Mouse (Mus musculus) kidney, embryonic 16.5 days (tissue): ENCODE results near the gene Erp29. TPM values are rescaled to one million over a fixed set of nuclear protein-coding genes. Genes with fewer than 3 reads are reported as not detected.
A peak's percentile ranks its signal among the peaks of the same experiment; 100 is the strongest.

Experiments
- ATAC-seq: fragments of 200-750 bp; cut with Nextera tagmentation; 2 replicates; pipeline ENCODE4 v1.8.0; 2017; ENCODE audit warnings: moderate TSS enrichment; ENCODE audit not compliant: low FRiP score, low TSS enrichment
- H3K27ac ChIP-seq: fragments of 300-500 bp; sonication (generic); 2 replicates; pipeline ENCODE4 v1.5.1; 2014; ENCODE audit warnings: low read length
- H3K27me3 ChIP-seq: fragments of 300-500 bp; sonication (generic); 2 replicates; pipeline ENCODE4 v1.6.1; 2014; ENCODE audit warnings: low read length, control low read depth, mixed read lengths; ENCODE audit not compliant: insufficient read depth
- H3K36me3 ChIP-seq: fragments of 300-500 bp; sonication (generic); 2 replicates; pipeline ENCODE4 v1.6.1; 2014; ENCODE audit warnings: low read length, control low read depth, mixed read lengths; ENCODE audit not compliant: insufficient read depth
- H3K4me1 ChIP-seq: fragments of 300-500 bp; sonication (generic); 2 replicates; pipeline ENCODE4 v1.6.1; 2014; ENCODE audit warnings: low read length, control low read depth, mixed read lengths; ENCODE audit not compliant: insufficient read depth
- H3K4me2 ChIP-seq: fragments of 300-500 bp; sonication (generic); replicated peaks from 2 replicates; pipeline ENCODE4 v1.6.1; 2014; ENCODE audit warnings: low read depth, low read length
- H3K4me3 ChIP-seq: fragments of 300-500 bp; sonication (generic); 2 replicates; pipeline ENCODE4 v1.5.1; 2014; ENCODE audit warnings: mild to moderate bottlenecking, low read length
- H3K9ac ChIP-seq: fragments of 300-500 bp; sonication (generic); replicated peaks from 2 replicates; pipeline ENCODE4 v1.6.1; 2014; ENCODE audit warnings: low read length
- H3K9me3 ChIP-seq: fragments of 300-500 bp; sonication (generic); 2 replicates; pipeline ENCODE4 v1.6.1; 2016; ENCODE audit warnings: low read length, control low read depth
- WGBS: fragments of 180-500 bp; shearing (Covaris S2); extraction: QIAGEN DNeasy Blood & Tissue Kit; methylation state at CpG from one replicate; pipeline ENCODE4 v1.1.7; 2014; 5-methylcytosine and 5-hydroxymethylcytosine counted together
- polyA plus RNA-seq: library from polyadenylated mRNA; unstranded; fragments of >200 nt; fragmentation: Nextera tagmentation; extraction: Ambion mirVana; gene quantifications from 2 replicates; pipeline ENCODE4 v1.2.1, GENCODE M21; 2015

The Erp29 gene
- polyA plus RNA-seq, 1 experiment from 2014 or later: 208 TPM

GRCm38 (mm10) chr5:121385461-121386119 lies 66.7 kb downstream of the Erp29 start, which contains the start of gene Trafd1:
Gene Trafd1 (minus strand): TSS chr5:121385632.
- peak within 1 kb of the TSS; percentile 71 for H3K4me3 ChIP-seq
- under 1% methylated on average over 43 of the region's 45 CpGs for WGBS
- peak within 1 kb of the TSS; percentile 85 for H3K27ac ChIP-seq
- peaks cover 15% of the 10 kb centered on the region; the same call in 1 of the 2 replicates for H3K4me1 ChIP-seq
- peak; percentile 98 for ATAC-seq
- peak within 1 kb of the TSS; percentile 78 for H3K4me2 ChIP-seq
- H3K36me3 ChIP-seq: peaks cover 13% of the 10 kb centered on the region
- H3K9ac ChIP-seq: peak within 1 kb of the TSS; percentile 85
- no peaks in the 10 kb centered on the region; the same call in 1 of the 2 replicates for H3K27me3 ChIP-seq
- no peaks in the 10 kb centered on the region for H3K9me3 ChIP-seq

GRCm38 (mm10) chr5:121384757-121385460 lies 67.4 kb downstream of the Erp29 start:
- 2% methylated on average over 44 of the region's 47 CpGs for WGBS
- Histone ChIP-seq H3K36me3 (peaks cover 16% of the 10 kb centered on the region), H3K4me3 (peak overlapping the region; percentile 71), H3K27me3 (no peaks in the 10 kb centered on the region; the same call in 1 of the 2 replicates), H3K27ac (peak overlapping the region; percentile 85), H3K4me2 (peak overlapping the region; percentile 78), H3K9ac (peak overlapping the region; percentile 85), H3K9me3 (no peaks in the 10 kb centered on the region), H3K4me1 (peaks cover 15% of the 10 kb centered on the region; the same call in 1 of the 2 replicates)
- ATAC-seq: peak; percentile 77

GRCm38 (mm10) chr5:121383857-121384756 lies 68.2 kb downstream of the Erp29 start:
- Histone ChIP-seq H3K4me3 (peak overlapping the region; percentile 71), H3K36me3 (peaks cover 22% of the 10 kb centered on the region), H3K9ac (peak overlapping the region; percentile 85), H3K4me1 (peaks cover 15% of the 10 kb centered on the region; the same call in 1 of the 2 replicates), H3K9me3 (no peaks in the 10 kb centered on the region), H3K27me3 (no peaks in the 10 kb centered on the region; the same call in 1 of the 2 replicates), H3K4me2 (peak overlapping the region; percentile 78), H3K27ac (no peak overlapping the region)
- WGBS: 47% methylated on average over 10 of the region's 10 CpGs
- no peak for ATAC-seq

- H3K4me2 ChIP-seq: no peak overlapping the region
- peaks cover 46% of the 10 kb centered on the region for H3K36me3 ChIP-seq
- no peak overlapping the region for H3K27ac ChIP-seq
- H3K4me1 ChIP-seq: peaks cover 6% of the 10 kb centered on the region; the same call in 1 of the 2 replicates
- ATAC-seq: no peak
- H3K27me3 ChIP-seq: no peaks in the 10 kb centered on the region
- H3K4me3 ChIP-seq: no peak overlapping the region
- WGBS: 92% methylated on average over 2 of the region's 2 CpGs
- no peak overlapping the region for H3K9ac ChIP-seq
- no peaks in the 10 kb centered on the region for H3K9me3 ChIP-seq
These were observed 71.6 kb downstream of the Erp29 start for GRCm38 (mm10) chr5:121380692-121381091.

GRCm38 (mm10) chr5:121378678-121379256 lies 73.5 kb downstream of the Erp29 start:
- H3K4me3 ChIP-seq: no peak overlapping the region
- H3K27me3 ChIP-seq: no peaks in the 10 kb centered on the region
- no peak overlapping the region for H3K9ac ChIP-seq
- WGBS: 91% methylated on average over 13 of the region's 13 CpGs
- no peaks in the 10 kb centered on the region; the same call in 1 of the 2 replicates for H3K4me1 ChIP-seq
- ATAC-seq: no peak
- peaks cover 61% of the 10 kb centered on the region for H3K36me3 ChIP-seq
- H3K9me3 ChIP-seq: no peaks in the 10 kb centered on the region
- no peak overlapping the region for H3K4me2 ChIP-seq
- no peak overlapping the region for H3K27ac ChIP-seq

Other genes with a start within 250 kb of the Erp29 start
- gene Rpl6, start 248.0 kb downstream of the Erp29 start, polyA plus RNA-seq: 575 and 586 TPM in 2 replicates
- 3.8 and 4.5 TPM in 2 replicates for gene Hectd4, start 232.3 kb downstream of the Erp29 start, polyA plus RNA-seq
- 60.6 and 67.1 TPM in 2 replicates for gene Trafd1, start 66.9 kb downstream of the Erp29 start, polyA plus RNA-seq
- gene Naa25, start 54.6 kb downstream of the Erp29 start, polyA plus RNA-seq: 46.5 and 47.5 TPM in 2 replicates
- gene Tmem116, start 613 bp downstream of the Erp29 start, polyA plus RNA-seq: 11.5 and 14.0 TPM in 2 replicates
- gene Adam1b, start 50.9 kb upstream of the Erp29 start, polyA plus RNA-seq: 0.22 and 0.24 TPM in 2 replicates
- 1.2 and 1.5 TPM in 2 replicates for gene Adam1a, start 93.0 kb upstream of the Erp29 start, polyA plus RNA-seq
- 0.42 TPM in 1 of 2 replicates, not detected in the other for gene Gm42878, start 93.0 kb upstream of the Erp29 start, polyA plus RNA-seq
- 50.6 and 51.2 TPM in 2 replicates for gene Mapkapk5, start 93.4 kb upstream of the Erp29 start, polyA plus RNA-seq
- gene Aldh2, start 141.3 kb upstream of the Erp29 start, polyA plus RNA-seq: 234 and 274 TPM in 2 replicates
- gene Acad12, start 166.4 kb upstream of the Erp29 start, polyA plus RNA-seq: 3.5 and 3.6 TPM in 2 replicates
- 4.3 and 5.7 TPM in 2 replicates for gene Acad10, start 208.0 kb upstream of the Erp29 start, polyA plus RNA-seq
- 34.9 and 37.4 TPM in 2 replicates for gene Brap, start 208.1 kb upstream of the Erp29 start, polyA plus RNA-seq